Mouse (Mus musculus) midbrain, embryonic 11.5 days (tissue): ENCODE measurements at regions not wholly inside any gene's neighbourhood (a gene's known extent, or its start where the extent isn't known, plus 50 kb on each side); places are given as distances from the start of the nearest gene placed in this dataset.
"Not testable (repeated sequence)": the region's sequence is repeated elsewhere in the genome, so short reads cannot be mapped to it uniquely, and the experiment has no call there.

Experiments
- ATAC-seq: fragments of 200-750 bp; cut with Nextera tagmentation; 2 replicates; pipeline ENCODE4 v1.8.0; 2017; ENCODE audit warnings: moderate TSS enrichment, moderate library complexity; ENCODE audit not compliant: low FRiP score
- DNase-seq: peaks from one replicate; pipeline ENCODE4 v3.0.0; 2015; ENCODE audit warnings: low spot score; ENCODE audit errors: missing footprints
- H3K27ac ChIP-seq: fragments of 300-500 bp; sonication (generic); 2 replicates; pipeline ENCODE4 v1.5.1; 2014; ENCODE audit warnings: low read depth, low read length
- H3K27me3 ChIP-seq: fragments of 300-500 bp; sonication (generic); 2 replicates; pipeline ENCODE4 v1.6.1; 2014; ENCODE audit warnings: mild to moderate bottlenecking, low read length, moderate library complexity, mixed read lengths; ENCODE audit not compliant: control insufficient read depth, insufficient read depth
- H3K36me3 ChIP-seq: fragments of 300-500 bp; sonication (generic); 2 replicates; pipeline ENCODE4 v1.6.1; 2014; ENCODE audit warnings: mild to moderate bottlenecking, low read length, moderate library complexity, mixed read lengths; ENCODE audit not compliant: control insufficient read depth, insufficient read depth
- H3K4me1 ChIP-seq: fragments of 300-500 bp; sonication (generic); 2 replicates; pipeline ENCODE4 v1.6.1; 2014; ENCODE audit warnings: low read length; ENCODE audit not compliant: control insufficient read depth, insufficient read depth
- H3K4me2 ChIP-seq: fragments of 300-500 bp; sonication (generic); 2 replicates; pipeline ENCODE4 v1.6.1; 2014; ENCODE audit warnings: mild to moderate bottlenecking, moderate library complexity
- H3K4me3 ChIP-seq: fragments of 300-500 bp; sonication (generic); 2 replicates; pipeline ENCODE4 v1.5.1; 2014; ENCODE audit warnings: low read depth, low read length
- H3K9ac ChIP-seq: fragments of 300-500 bp; sonication (generic); 2 replicates; pipeline ENCODE4 v1.6.1; 2014; ENCODE audit warnings: low read length
- H3K9me3 ChIP-seq: fragments of 300-500 bp; sonication (generic); 2 replicates; pipeline ENCODE4 v1.6.1; 2016; ENCODE audit warnings: low read length; ENCODE audit not compliant: control insufficient read depth
- WGBS: fragments of 180-500 bp; shearing (Covaris S2); extraction: QIAGEN DNeasy Blood & Tissue Kit; methylation state at CpG from one replicate; pipeline ENCODE4 v1.1.7; 2014; 5-methylcytosine and 5-hydroxymethylcytosine counted together

GRCm38 (mm10) chr4:55648376-55648775, 116.1 kb upstream of the Klf4 start:
- 68% methylated on average over 7 of the region's 7 CpGs for WGBS
- H3K4me1 ChIP-seq = peaks cover 10% of the 10 kb centered on the region; the same call in 1 of the 2 replicates
- ATAC-seq = no peak
- H3K4me3 ChIP-seq = no peak overlapping the region
- H3K27ac ChIP-seq = no peak overlapping the region
- no peaks in the 10 kb centered on the region; the same call in 1 of the 2 replicates for H3K27me3 ChIP-seq
- H3K9ac ChIP-seq = no peak overlapping the region
- H3K4me2 ChIP-seq = no peak overlapping the region
- no peak for DNase-seq
- no peaks in the 10 kb centered on the region for H3K9me3 ChIP-seq
- H3K36me3 ChIP-seq = no peaks in the 10 kb centered on the region

GRCm38 (mm10) chr4:55645432-55645831, 113.2 kb upstream of the Klf4 start:
- 80% methylated on average over 3 of the region's 3 CpGs for WGBS
- no peak for ATAC-seq
- H3K36me3 ChIP-seq = no peaks in the 10 kb centered on the region
- no peaks in the 10 kb centered on the region for H3K27me3 ChIP-seq
- DNase-seq = no peak
- no peak overlapping the region for H3K4me2 ChIP-seq
- H3K9me3 ChIP-seq = no peaks in the 10 kb centered on the region
- no peak overlapping the region for H3K9ac ChIP-seq
- H3K27ac ChIP-seq = no peak overlapping the region
- peaks cover 3% of the 10 kb centered on the region; the same call in 1 of the 2 replicates for H3K4me1 ChIP-seq
- H3K4me3 ChIP-seq = no peak overlapping the region

GRCm38 (mm10) chr4:55644895-55645294, 112.6 kb upstream of the Klf4 start:
- H3K4me3 ChIP-seq = no peak overlapping the region
- ATAC-seq = no peak

GRCm38 (mm10) chr4:55634946-55635511, 102.8 kb upstream of the Klf4 start:
- Histone ChIP-seq H3K9ac (no peak overlapping the region), H3K4me2 (no peak overlapping the region), H3K4me3 (no peak overlapping the region), H3K4me1 (no peaks in the 10 kb centered on the region), H3K9me3 (no peaks in the 10 kb centered on the region), H3K27me3 (no peaks in the 10 kb centered on the region), H3K36me3 (no peaks in the 10 kb centered on the region), H3K27ac (no peak overlapping the region)
- DNase-seq (no peak), ATAC-seq (no peak)
- WGBS = 86% methylated on average over 7 of the region's 7 CpGs

More at GRCm38 (mm10) chr4:55644895-55645294, 112.6 kb upstream of the Klf4 start:
- Histone ChIP-seq H3K9ac (no peak overlapping the region), H3K4me1 (no peaks in the 10 kb centered on the region), H3K27me3 (no peaks in the 10 kb centered on the region), H3K36me3 (no peaks in the 10 kb centered on the region), H3K4me2 (no peak overlapping the region), H3K27ac (no peak overlapping the region), H3K9me3 (no peaks in the 10 kb centered on the region)
- WGBS = 86% methylated on average over 2 of the region's 2 CpGs
- DNase-seq = no peak

GRCm38 (mm10) chr4:55631157-55631556, 98.9 kb upstream of the Klf4 start:
- Histone ChIP-seq H3K4me1 (no peaks in the 10 kb centered on the region), H3K27ac (no peak overlapping the region), H3K4me2 (no peak overlapping the region), H3K9me3 (no peaks in the 10 kb centered on the region), H3K36me3 (no peaks in the 10 kb centered on the region), H3K9ac (no peak overlapping the region), H3K27me3 (no peaks in the 10 kb centered on the region), H3K4me3 (no peak overlapping the region)
- DNase-seq (no peak), ATAC-seq (no peak)
- 87% methylated on average over 1 of the region's 1 CpGs for WGBS

- not testable (repeated sequence) for H3K9ac ChIP-seq, ATAC-seq, DNase-seq, H3K27me3 ChIP-seq, H3K27ac ChIP-seq, H3K4me2 ChIP-seq, H3K4me1 ChIP-seq, H3K9me3 ChIP-seq, H3K4me3 ChIP-seq, H3K36me3 ChIP-seq
- 94% methylated on average over 4 of the region's 4 CpGs for WGBS
Measured at GRCm38 (mm10) chr4:55630215-55630614, 97.9 kb upstream of the Klf4 start.

GRCm38 (mm10) chr4:55624779-55625178, 92.5 kb upstream of the Klf4 start:
- Histone ChIP-seq H3K9me3 (no peaks in the 10 kb centered on the region), H3K36me3 (no peaks in the 10 kb centered on the region), H3K9ac (no peak overlapping the region), H3K27me3 (no peaks in the 10 kb centered on the region), H3K27ac (no peak overlapping the region), H3K4me3 (no peak overlapping the region), H3K4me2 (no peak overlapping the region), H3K4me1 (no peaks in the 10 kb centered on the region)
- ATAC-seq = no peak
- DNase-seq = no peak
- 94% methylated on average over 9 of the region's 9 CpGs for WGBS

GRCm38 (mm10) chr4:55623151-55623760, 91.0 kb upstream of the Klf4 start:
- no peak overlapping the region for H3K9ac ChIP-seq
- DNase-seq = no peak
- no peaks in the 10 kb centered on the region for H3K36me3 ChIP-seq
- no peaks in the 10 kb centered on the region for H3K27me3 ChIP-seq
- no peak overlapping the region for H3K4me2 ChIP-seq
- no peak overlapping the region for H3K4me3 ChIP-seq
- H3K4me1 ChIP-seq = no peaks in the 10 kb centered on the region
- 78% methylated on average over 4 of the region's 4 CpGs for WGBS
- H3K27ac ChIP-seq = no peak overlapping the region
- no peaks in the 10 kb centered on the region for H3K9me3 ChIP-seq
- ATAC-seq = no peak

GRCm38 (mm10) chr4:55622651-55623050, 90.4 kb upstream of the Klf4 start:
- Histone ChIP-seq H3K9me3 (no peaks in the 10 kb centered on the region), H3K9ac (no peak overlapping the region), H3K4me1 (no peaks in the 10 kb centered on the region), H3K4me2 (no peak overlapping the region), H3K4me3 (no peak overlapping the region), H3K36me3 (no peaks in the 10 kb centered on the region), H3K27ac (no peak overlapping the region), H3K27me3 (no peaks in the 10 kb centered on the region)
- ATAC-seq (no peak), DNase-seq (no peak)
- 85% methylated on average over 4 of the region's 4 CpGs for WGBS
